Mouse (Mus musculus): Measurements from ENCODE around the gene Mbd3.

- TF ChIP-seq CTCF (IDR thresholded peaks at IDR 0.05; ENCODE audit: extremely low read depth, insufficient read length, insufficient replicate concordance, low read depth, low read length) (no peak), POLR2A (IDR thresholded peaks at IDR 0.05; ENCODE audit: low read depth, low read length) (no peak)
Observed at GRCm38 (mm10) chr10:80419419-80419818, 20.1 kb upstream of the Mbd3 start.
